Mouse (Mus musculus) intestine, embryonic 14.5 days (tissue): Measurements from ENCODE around the gene Amz2. TPM values are rescaled to one million over a fixed set of nuclear protein-coding genes. Genes with fewer than 3 reads are reported as not detected.

Source experiments
- ATAC-seq: fragments of 200-750 bp; cut with Nextera tagmentation; replicated peaks from 2 replicates; pipeline ENCODE4 v1.8.0; 2017; ENCODE audit warnings: low read depth, moderate number of reproducible peaks, moderate TSS enrichment, moderate library complexity; ENCODE audit not compliant: low FRiP score, low TSS enrichment
- DNase-seq: peaks from one replicate; pipeline ENCODE4 v3.0.0-alpha.2; 2018; ENCODE audit warnings: low spot score
- H3K27ac ChIP-seq: fragments of 300-500 bp; sonication (generic); 2 replicates; pipeline ENCODE4 v1.5.1; 2014; ENCODE audit warnings: low read depth, mild to moderate bottlenecking, control low read depth
- H3K27me3 ChIP-seq: fragments of 300-500 bp; sonication (generic); replicated peaks from 2 replicates; pipeline ENCODE4 v1.6.1; 2014; ENCODE audit warnings: low read length, control low read depth; ENCODE audit not compliant: control insufficient read depth, insufficient read depth
- H3K36me3 ChIP-seq: fragments of 300-500 bp; sonication (generic); 2 replicates; pipeline ENCODE4 v1.6.1; 2014; ENCODE audit warnings: low read length, control low read depth; ENCODE audit not compliant: control insufficient read depth, insufficient read depth
- H3K4me1 ChIP-seq: fragments of 300-500 bp; sonication (generic); replicated peaks from 2 replicates; pipeline ENCODE4 v1.6.1; 2014; ENCODE audit warnings: low read length, control low read depth, mixed read lengths; ENCODE audit not compliant: control insufficient read depth, insufficient read depth
- H3K4me2 ChIP-seq: fragments of 300-500 bp; sonication (generic); 2 replicates; pipeline ENCODE4 v1.6.1; 2014; ENCODE audit warnings: low read length
- H3K4me3 ChIP-seq: fragments of 300-500 bp; sonication (generic); 2 replicates; pipeline ENCODE4 v1.5.1; 2014; ENCODE audit warnings: low read depth, low read length, control low read depth, mixed read lengths
- H3K9ac ChIP-seq: fragments of 300-500 bp; sonication (generic); 2 replicates; pipeline ENCODE4 v1.6.1; 2014; ENCODE audit warnings: mild to moderate bottlenecking, low read length
- H3K9me3 ChIP-seq: fragments of 300-500 bp; sonication (generic); 2 replicates; pipeline ENCODE4 v1.6.1; 2016; ENCODE audit warnings: low read length, control low read depth; ENCODE audit not compliant: control insufficient read depth
- WGBS: fragments of 180-500 bp; shearing (Covaris S2); extraction: QIAGEN DNeasy Blood & Tissue Kit; methylation state at CpG from one replicate; pipeline ENCODE4 v1.1.7; 2014; 5-methylcytosine and 5-hydroxymethylcytosine counted together
- polyA plus RNA-seq: library from polyadenylated mRNA; unstranded; fragments of >200 nt; fragmentation: Nextera tagmentation; extraction: Ambion mirVana; gene quantifications from 2 replicates; pipeline ENCODE4 v1.2.1, GENCODE M21; 2014

The Amz2 gene
- polyA plus RNA-seq, 1 experiment from 2014 or later: 41.8 TPM

- DNase-seq (no peak), ATAC-seq (no peak)
- WGBS: 61% methylated on average over 8 of the region's 8 CpGs
- Histone ChIP-seq H3K27me3 (peaks cover 9% of the 10 kb centered on the region; the same call in 1 of the 2 replicates), H3K9ac (no peak overlapping the region), H3K4me1 (no peaks in the 10 kb centered on the region; the same call in 1 of the 2 replicates), H3K4me2 (no peak overlapping the region), H3K4me3 (no peak overlapping the region), H3K27ac (no peak overlapping the region), H3K9me3 (no peaks in the 10 kb centered on the region), H3K36me3 (no peaks in the 10 kb centered on the region)
Observed at GRCm38 (mm10) chr11:109466987-109467386, 41.2 kb downstream of the Amz2 start.

- ATAC-seq (no peak), DNase-seq (no peak)
- H3K27ac ChIP-seq: no peak overlapping the region
- H3K9me3 ChIP-seq: no peaks in the 10 kb centered on the region
- H3K4me1 ChIP-seq: no peaks in the 10 kb centered on the region; the same call in 1 of the 2 replicates
- no peaks in the 10 kb centered on the region for H3K36me3 ChIP-seq
- no peak overlapping the region for H3K4me3 ChIP-seq
- no peak overlapping the region for H3K4me2 ChIP-seq
- WGBS: 77% methylated on average over 5 of the region's 5 CpGs
- peaks cover 10% of the 10 kb centered on the region; the same call in 1 of the 2 replicates for H3K27me3 ChIP-seq
- H3K9ac ChIP-seq: no peak overlapping the region
Observed at GRCm38 (mm10) chr11:109468133-109468532, 42.4 kb downstream of the Amz2 start.

GRCm38 (mm10) chr11:109470170-109470569 lies 44.4 kb downstream of the Amz2 start:
- no peaks in the 10 kb centered on the region; the same call in 1 of the 2 replicates for H3K4me1 ChIP-seq
- no peak overlapping the region for H3K27ac ChIP-seq
- 65% methylated on average over 9 of the region's 9 CpGs for WGBS
- DNase-seq (no peak), ATAC-seq (no peak)
- H3K9ac ChIP-seq: no peak overlapping the region
- no peaks in the 10 kb centered on the region for H3K9me3 ChIP-seq
- peaks cover 10% of the 10 kb centered on the region; the same call in 1 of the 2 replicates for H3K27me3 ChIP-seq
- no peak overlapping the region for H3K4me2 ChIP-seq
- H3K4me3 ChIP-seq: no peak overlapping the region
- no peaks in the 10 kb centered on the region for H3K36me3 ChIP-seq

GRCm38 (mm10) chr11:109470921-109471861 lies 45.4 kb downstream of the Amz2 start:
- peak overlapping the region; percentile 57; the same call in 1 of the 2 replicates for H3K4me3 ChIP-seq
- 34% methylated on average over 15 of the region's 15 CpGs for WGBS
- H3K4me2 ChIP-seq: peak overlapping the region; percentile 79
- ATAC-seq: no peak
- H3K27ac ChIP-seq: no peak overlapping the region
- no peaks in the 10 kb centered on the region for H3K36me3 ChIP-seq
- H3K27me3 ChIP-seq: peaks cover 10% of the 10 kb centered on the region; the same call in 1 of the 2 replicates
- no peaks in the 10 kb centered on the region for H3K9me3 ChIP-seq
- DNase-seq: no peak
- peak overlapping the region; percentile 87; the same call in 1 of the 2 replicates for H3K9ac ChIP-seq
- no peaks in the 10 kb centered on the region; the same call in 1 of the 2 replicates for H3K4me1 ChIP-seq

GRCm38 (mm10) chr11:109472171-109472691 lies 46.5 kb downstream of the Amz2 start:
- 0 out of 2 replicates have a peak overlapping the region, but pooled peaks have one; percentile 2 for H3K27ac ChIP-seq
- peaks cover 10% of the 10 kb centered on the region; the same call in 1 of the 2 replicates for H3K27me3 ChIP-seq
- H3K9ac ChIP-seq: peak overlapping the region; percentile 87
- H3K4me1 ChIP-seq: no peaks in the 10 kb centered on the region; the same call in 1 of the 2 replicates
- WGBS: under 1% methylated on average over 33 of the region's 33 CpGs
- ATAC-seq (0 out of 2 replicates have a peak, but pooled peaks have one; percentile 22), DNase-seq (peak; percentile 86)
- peak overlapping the region; percentile 79 for H3K4me2 ChIP-seq
- peak overlapping the region; percentile 57 for H3K4me3 ChIP-seq
- H3K9me3 ChIP-seq: no peaks in the 10 kb centered on the region
- no peaks in the 10 kb centered on the region for H3K36me3 ChIP-seq

GRCm38 (mm10) chr11:109472821-109473170 lies 47.0 kb downstream of the Amz2 start:
- Histone ChIP-seq H3K36me3 (no peaks in the 10 kb centered on the region), H3K9ac (peak overlapping the region; percentile 87), H3K4me3 (peak overlapping the region; percentile 57), H3K4me2 (peak overlapping the region; percentile 79), H3K27ac (peak overlapping the region; percentile 81), H3K9me3 (no peaks in the 10 kb centered on the region), H3K27me3 (peaks cover 10% of the 10 kb centered on the region; the same call in 1 of the 2 replicates), H3K4me1 (no peaks in the 10 kb centered on the region; the same call in 1 of the 2 replicates)
- ATAC-seq: peak; percentile 74; the same call in 1 of the 2 replicates
- under 1% methylated on average over 12 of the region's 13 CpGs for WGBS
- no peak for DNase-seq

- Histone ChIP-seq H3K27ac (peak within 1 kb of the TSS; percentile 81), H3K4me1 (no peaks in the 10 kb centered on the region; the same call in 1 of the 2 replicates), H3K9ac (peak within 1 kb of the TSS; percentile 87), H3K36me3 (no peaks in the 10 kb centered on the region), H3K27me3 (peaks cover 10% of the 10 kb centered on the region; the same call in 1 of the 2 replicates), H3K4me2 (peak within 1 kb of the TSS; percentile 79), H3K4me3 (peak within 1 kb of the TSS; percentile 57), H3K9me3 (no peaks in the 10 kb centered on the region)
- DNase-seq: peak; percentile 94
- ATAC-seq: peak; percentile 88
- 2% methylated on average over 90 of the region's 111 CpGs for whole genome bisulfite sequencing
Observed at GRCm38 (mm10) chr11:109473171-109474085, 47.7 kb downstream of the Amz2 start, which contains the start of the genes Arsg and Slc16a6. Gene Arsg (plus strand): TSS chr11:109473374. Gene Slc16a6 (minus strand): TSS chr11:109473598.
